Mouse (Mus musculus) hindlimb bud, embryonic 11.5 days (tissue): ENCODE data around the gene Arfgap3.
"Not testable (repeated sequence)": the region's sequence is repeated elsewhere in the genome, so short reads cannot be mapped to it uniquely, and the experiment has no call there.

ENCODE experiments used
- DNase-seq: peaks from one replicate; pipeline ENCODE4 v3.0.0-alpha.2; 2012; ENCODE audit warnings: low read depth, low spot score; ENCODE audit errors: extremely low spot score

Arfgap3 gene

DNA sequence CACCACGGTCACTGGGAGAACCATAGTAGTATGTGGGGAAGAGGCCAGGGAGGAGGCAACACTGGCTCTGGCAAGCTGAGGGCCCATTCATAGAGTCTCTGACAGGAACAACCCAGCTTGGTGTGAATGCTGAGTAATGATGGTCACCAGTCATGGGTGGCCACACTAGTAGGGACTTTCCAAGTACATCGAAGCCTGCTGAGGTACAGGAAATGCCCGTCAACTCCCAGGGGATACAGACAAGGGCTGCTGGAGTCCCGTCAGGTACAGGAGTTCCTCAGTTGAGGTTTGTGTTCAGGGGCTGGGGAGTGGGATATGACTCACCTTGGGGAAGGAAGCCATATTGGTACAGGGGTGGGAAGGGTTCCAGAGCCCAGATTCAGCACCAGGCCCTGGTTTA is 54.0 kb downstream of the Arfgap3 start:
- DNase-seq = no peak

DNA sequence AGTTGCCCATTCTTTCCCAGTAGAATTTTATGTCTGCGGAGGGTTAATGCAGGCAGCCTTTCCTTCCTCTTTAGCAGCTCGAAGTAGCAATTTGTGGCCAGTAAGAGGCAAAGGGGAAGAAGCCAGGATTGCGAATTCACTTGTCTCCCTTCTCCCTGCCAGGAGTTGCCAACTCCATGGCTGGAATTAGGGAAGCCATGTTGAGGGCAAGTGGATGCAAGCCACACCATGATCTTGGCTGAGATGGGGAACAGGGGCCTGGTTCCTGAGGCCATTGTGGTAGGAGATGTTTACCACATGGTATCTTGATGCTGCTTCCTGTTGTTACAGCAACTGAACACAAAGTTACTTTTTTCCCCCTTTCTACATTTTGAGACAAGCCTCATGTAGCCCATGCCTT is 55.1 kb downstream of the Arfgap3 start:
- DNase-seq = no peak

DNA sequence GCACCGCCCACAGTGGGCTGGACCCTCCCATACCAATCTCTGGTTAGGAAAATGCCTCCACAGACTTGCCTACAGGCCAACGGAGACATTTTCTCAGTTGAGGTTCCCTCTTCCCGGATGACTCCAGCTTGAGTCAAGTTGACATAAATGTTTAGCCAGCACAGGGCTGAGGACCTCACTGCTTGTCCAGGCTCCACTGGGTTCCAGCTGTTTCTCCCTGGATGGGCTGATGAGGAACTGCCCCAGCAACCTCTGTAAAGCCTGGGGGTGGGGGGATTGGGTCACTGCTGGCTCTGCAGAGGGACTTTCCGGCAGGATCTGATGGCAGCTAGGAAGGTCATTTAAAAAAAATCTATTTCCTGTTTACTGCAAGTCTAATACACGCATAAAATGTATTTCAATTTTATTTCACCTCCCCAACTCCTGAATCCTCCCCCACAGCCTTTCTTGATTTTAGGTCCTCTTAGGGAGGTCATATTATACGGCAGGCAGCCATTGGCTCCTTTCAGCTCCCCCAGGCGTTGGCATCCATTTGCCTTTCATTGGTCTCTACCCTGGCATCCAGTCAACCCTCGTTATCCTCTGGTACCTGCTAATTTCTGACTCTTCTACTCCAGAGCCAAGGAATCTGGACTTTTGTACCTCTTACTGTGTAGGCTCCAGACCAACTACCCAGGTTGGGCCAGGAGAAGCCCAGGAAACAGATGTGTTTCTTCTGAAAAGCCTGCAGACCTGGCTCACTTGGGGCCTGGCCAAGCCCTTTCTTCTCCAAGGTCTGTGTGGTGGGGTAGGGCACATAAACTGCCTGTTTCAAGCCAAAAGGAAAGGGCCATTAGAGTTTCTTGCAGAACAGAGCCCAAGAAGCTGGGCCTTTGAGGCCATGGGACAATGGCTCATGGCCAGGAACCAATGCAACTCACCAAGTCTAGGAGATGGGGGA is 56.1 kb downstream of the Arfgap3 start:
- DNase-seq = no peak

DNA sequence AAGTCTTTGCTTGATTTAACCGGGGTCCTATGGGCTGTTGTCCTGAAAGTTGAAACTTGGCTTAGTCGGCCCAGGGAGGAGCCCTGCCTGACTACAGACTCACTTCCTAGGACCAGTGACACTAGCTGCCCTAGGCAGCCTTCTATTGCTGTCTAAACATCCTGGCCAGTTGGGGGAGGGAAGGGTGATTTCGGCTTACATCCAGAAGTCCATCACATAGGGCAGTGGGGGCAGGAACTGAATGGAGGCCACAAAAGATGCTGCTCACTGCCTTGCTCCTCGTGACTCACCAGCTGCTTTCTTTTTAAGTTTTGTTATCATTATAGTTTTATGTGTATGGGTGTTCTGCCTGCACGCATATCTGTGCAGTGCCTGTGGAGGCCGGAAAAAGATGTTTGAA is 56.9 kb downstream of the Arfgap3 start:
- DNase-seq = no peak

DNA sequence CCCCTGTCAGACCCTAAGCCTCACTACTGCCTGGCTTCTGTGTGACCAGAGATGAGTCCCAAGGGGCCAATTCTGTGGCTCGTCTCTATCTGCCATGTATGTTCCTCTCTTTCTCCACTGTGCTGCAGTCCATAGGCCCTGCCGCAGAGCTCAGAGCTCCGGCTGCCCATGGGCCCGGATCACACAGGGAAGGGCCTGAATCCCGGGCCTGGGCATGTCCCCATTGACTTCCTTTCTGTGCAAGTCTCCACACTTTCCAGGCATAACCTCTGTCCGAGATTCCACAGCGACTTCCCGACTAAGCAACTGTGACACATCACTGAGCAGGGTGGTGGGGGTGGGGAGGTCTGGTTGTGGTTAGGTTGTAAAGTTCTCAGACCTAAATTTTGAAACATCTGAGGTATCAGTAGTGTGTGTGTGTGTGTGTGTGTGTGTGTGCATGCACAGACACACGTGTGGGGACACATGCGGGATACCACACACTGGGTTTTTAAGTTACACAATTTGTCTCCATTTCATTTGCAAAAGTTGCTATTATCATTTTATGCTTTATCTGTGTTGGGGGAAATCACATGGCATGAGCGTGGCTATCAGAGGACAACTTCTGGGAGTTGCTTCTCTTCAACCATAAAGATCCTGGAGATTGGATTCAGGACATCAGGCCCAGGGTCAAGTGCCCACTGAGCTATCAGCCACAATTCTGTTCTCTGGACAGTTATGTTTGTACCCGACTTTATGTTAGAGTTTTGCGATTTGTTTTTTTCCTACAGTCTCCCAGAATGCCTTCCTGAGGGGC is 57.6 kb downstream of the Arfgap3 start:
- DNase-seq = no peak

DNA sequence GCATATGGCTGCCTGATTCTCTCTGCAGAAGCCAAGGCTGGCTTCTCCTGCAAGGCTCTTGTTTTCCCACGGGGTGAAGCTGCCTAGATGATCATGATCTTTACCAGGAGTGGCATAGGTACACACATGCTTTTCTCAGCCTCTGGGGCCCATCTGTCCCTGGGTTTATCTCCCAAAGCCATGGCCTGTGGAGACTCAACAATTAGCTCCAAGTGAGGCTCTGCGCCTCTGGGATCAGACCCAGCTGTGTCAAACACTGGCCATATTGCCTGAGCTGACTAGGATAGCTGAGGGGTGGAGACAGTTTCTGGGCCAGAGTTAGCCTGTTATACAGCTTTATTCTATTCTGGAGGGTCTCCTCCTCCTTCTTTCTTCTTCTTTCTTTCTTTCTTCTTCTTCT is 59.1 kb downstream of the Arfgap3 start:
- DNase-seq = no peak

DNA sequence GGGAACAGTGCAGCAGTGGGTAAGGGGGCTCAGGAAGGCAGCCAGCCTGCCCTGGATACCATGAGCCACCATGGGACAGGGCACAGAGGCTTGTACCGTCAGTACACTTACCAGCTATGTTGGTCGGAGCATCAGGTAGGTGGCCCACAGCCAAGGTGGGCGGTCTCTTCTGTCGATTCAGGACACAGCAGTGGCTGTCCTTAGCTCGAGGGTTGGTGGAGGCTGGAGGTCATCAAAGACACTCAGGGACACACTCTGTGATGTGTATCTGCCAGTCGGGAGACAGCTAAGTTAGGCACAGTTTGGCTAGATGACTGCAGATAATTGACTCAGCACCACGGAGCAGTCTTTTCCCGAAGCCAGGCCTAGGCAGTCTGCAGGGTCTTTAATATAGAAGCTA is 65.2 kb downstream of the Arfgap3 start:
- DNase-seq = no peak

DNA sequence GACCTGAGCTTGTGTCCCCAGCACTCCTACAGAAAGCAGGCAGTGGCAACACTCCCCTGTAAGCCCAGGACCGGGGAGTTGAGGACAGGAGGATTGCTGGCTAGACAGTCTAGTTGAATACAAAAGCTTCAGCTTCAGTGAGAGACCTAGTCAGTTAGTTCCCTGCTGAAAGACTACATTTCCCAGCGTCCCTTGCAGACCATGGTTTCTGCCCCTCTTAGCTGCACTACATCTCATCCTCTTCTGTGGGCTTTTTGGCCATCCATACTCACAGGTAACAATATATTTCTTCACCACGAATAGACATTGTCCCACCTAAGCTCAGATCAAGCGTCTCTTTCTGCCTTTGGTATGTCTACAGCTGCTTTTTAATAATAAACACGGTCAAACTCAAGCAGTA is 67.7 kb downstream of the Arfgap3 start:
- no peak for DNase-seq

DNA sequence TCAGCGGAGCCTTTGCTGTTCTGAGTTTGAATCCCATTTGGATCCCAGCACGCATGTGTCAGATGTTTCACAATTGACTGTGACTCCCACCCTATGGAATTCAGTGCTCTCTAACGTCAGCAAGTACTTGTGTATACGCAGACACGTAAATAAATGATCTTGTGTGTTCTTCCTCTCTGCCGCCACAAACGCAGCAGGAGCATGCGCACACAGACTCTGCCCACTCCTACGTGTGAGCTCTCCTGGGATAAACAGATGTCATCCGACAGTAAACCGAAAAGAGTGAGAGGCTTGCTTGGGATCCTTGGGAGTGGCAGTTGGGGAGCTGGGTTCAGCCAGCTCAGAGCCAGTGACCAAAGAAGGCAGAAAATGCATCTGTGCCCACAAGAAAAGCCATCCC is 68.7 kb downstream of the Arfgap3 start:
- no peak for DNase-seq

DNA sequence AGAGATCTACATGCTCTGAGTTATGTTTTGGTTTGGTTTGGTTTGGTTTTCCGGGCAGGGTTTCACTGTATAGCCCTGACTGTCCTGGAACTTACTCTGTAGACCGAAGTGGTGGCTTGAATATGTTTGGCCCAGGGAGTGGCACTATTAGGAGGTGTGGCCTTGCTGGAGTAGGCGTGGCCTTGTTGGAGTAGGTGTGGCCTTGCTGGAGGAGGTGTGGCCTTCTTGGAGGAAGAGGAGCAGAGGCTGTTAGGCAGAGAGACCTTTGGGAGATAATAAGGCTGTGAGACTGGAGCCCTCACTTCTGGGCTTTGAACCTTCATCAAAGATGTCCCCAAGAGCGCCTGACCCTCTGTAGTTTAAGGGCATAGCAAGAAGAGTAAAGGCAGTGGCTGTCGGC is 71.5 kb downstream of the Arfgap3 start:
- no peak for DNase-seq

DNA sequence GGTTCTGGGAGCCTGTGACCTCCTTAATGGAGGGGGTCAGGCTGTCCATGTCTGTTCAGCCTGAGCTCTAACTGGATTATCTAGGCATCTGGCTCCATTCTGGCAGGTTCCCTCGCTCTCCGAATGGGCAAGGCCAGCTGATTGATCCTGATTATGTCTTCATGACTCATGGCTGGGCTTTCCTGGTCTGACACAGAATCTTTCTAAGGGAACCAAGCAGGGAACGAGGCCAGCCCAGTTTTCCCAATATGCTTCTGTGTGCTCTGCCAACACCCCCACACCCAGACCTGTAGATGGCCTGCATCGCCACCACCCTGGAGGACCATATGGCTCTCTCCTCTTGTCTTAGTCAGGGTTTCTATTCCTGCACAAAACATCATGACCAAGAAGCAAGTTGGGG is 72.6 kb downstream of the Arfgap3 start:
- DNase-seq = no peak

DNA sequence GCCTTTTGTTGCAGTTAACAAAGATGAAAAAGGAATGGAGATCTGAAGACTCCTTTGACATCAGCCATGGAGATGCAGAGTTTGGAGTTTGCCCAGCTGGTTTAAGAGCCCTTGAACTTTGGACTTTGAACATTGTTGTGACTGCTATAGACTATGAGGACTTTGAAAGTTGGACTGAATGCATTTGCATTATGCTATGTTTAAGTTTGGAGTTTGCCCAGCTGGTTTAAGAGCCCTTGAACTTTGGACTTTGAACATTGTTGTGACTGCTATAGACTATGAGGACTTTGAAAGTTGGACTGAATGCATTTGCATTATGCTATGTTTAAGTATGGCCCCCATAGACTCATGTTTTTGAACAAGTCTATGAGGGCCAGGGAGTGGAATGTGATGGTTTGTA is 75.8 kb downstream of the Arfgap3 start:
- not testable (repeated sequence) for DNase-seq

DNA sequence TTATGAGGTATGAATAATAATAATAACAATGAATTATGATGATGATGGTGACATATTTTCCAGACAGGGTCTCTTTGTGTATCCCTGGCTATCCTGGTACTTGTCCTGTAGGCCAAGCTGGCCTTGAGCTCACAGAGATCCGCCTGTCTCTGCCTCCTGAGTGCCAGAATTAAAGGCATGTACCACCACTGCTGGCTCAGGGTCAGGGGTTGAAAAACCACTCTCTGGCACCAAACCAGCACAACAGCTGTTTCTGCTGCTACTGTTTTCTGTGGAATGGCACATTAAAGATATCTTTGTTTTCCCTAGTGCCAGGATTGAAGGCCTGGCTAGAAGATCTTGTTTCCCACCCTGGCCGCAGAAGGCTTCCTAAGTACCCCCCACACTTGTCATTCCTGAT is 77.0 kb downstream of the Arfgap3 start:
- DNase-seq = no peak

DNA sequence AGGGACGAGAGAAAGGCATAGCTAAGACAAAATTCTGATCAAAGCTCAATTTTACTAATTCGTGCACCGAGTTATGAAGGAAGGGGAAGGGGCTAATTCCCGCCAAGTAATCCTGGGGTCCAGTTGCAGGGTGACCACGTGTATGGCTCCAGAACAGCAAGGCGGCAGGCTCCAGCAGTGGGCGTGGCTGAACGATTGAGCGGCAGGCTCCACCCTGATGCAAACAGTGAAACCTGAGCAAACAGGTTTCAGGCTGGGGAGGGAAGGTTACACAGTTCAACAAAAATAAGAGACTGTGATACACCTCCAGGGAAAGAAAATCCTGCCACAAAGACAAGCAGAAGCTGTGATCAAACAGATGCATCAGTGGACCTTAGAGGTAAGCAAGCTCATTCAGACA is 78.8 kb downstream of the Arfgap3 start:
- DNase-seq = not testable (repeated sequence)

DNA sequence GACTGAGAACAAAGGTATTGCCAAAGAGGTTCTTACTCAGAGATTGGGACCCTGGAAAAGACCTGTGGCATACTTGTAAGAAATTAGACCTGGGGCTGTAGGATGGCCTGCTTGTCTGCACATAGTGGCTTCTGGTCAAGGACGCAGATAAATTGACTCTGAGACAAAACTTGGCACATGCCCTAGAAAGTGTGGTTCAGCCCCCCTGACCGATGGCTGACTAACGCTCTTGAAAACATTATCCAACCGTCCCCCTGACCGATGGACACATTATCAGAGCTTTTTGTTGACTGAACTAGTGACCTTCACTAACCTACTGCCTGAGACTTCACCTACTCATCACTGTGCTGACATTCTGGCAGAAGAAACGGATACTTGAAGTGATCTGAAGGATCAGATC is 80.1 kb downstream of the Arfgap3 start:
- DNase-seq = not testable (repeated sequence)

DNA sequence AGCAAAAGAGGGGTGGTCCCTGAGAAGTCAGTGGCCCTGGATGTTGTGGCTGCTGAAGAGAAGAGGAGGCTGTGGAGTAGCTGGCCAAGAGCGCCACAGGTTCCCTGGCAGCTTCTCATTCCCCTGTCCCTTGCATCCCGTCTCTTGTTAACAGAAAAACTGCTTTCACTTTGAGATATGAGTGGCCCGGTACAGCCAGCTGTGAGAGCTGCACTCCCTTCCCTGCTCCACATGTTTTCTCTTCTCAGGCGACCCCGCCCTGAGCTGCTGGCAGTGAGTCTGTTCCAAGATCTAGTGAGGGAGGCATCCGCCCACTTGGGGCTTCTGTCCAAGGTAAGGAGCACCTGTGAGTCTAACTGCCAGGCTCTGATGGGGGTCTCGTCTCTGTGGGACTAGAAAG is 81.6 kb downstream of the Arfgap3 start:
- not testable (repeated sequence) for DNase-seq

DNA sequence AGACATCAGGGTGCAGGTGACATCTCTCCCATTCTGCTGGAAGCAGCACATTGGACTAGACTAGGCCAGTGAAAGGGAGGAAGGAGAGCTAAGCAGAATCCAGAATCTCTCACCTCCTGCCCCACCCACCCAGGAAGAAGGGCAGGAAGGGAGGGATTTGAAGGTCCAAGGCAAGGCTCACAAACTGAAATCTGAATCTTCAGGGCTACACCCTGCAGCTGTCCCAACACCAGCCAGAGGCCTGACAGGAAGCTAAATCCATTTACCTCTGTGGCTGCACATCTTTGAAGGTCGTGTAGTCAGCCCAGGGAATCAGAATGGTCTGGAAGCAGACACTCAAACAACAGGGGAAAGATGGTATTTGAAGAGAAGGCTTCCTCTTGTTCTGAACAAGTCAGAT is 84.8 kb downstream of the Arfgap3 start:
- no peak for DNase-seq

DNA sequence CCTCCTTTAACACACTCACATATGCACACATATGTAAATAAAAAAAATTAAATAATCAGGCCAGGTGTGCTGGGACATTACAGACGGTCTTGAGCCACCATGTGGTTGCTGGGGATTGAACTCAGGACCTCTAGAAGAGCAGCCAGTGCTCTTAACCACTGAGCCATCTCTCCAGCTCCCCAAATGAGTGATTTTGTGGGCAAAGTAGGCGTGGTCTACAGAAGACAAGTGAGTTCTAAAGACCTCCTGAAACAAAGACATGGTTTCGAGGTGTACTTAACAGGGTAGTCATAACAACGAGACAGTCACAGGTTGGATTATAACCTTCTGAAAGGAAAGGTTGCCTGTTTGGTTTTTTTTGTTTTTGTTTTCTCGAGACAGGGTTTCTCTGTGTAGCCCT is 86.6 kb downstream of the Arfgap3 start:
- no peak for DNase-seq

DNA sequence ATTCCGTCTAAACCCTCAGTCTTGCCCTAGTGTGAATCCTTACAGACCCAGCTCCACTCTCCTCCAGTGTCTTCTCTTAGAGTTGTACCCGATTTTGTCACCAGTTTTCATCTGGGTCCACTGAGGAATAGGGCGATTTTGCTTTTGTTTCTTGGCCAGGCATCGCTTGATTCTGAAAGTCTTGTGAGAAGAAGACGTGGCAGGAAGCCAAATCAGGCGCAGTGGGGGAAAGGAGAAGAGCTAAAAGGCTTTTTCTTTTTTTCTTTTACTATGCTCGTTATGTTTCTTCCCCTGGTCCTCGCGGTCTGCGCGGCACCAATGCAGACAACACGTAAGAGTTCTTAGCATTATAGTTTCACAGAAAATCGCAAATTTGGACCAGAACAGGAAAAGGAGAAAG is 92.1 kb downstream of the Arfgap3 start:
- DNase-seq = no peak

DNA sequence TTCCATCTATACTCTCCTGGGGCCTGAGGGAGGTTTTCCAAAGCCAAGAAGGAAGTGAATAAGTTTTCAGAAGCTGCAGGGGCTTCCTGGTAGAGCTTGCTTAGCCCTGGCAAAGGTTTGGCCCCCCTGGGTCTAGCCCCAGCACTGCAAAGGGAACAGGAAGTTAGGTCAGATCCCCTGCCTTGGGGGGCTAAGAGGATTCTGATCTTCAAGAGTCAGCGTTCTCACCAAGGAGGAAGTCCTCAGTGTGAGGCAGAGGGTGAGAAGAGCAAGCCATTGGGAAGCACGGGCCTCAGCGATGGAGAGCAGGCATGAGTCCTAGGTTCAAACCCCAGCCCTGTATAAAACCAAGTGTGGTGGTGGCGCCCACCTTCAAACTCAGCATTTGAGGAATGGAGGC is 93.6 kb downstream of the Arfgap3 start:
- no peak for DNase-seq

DNA sequence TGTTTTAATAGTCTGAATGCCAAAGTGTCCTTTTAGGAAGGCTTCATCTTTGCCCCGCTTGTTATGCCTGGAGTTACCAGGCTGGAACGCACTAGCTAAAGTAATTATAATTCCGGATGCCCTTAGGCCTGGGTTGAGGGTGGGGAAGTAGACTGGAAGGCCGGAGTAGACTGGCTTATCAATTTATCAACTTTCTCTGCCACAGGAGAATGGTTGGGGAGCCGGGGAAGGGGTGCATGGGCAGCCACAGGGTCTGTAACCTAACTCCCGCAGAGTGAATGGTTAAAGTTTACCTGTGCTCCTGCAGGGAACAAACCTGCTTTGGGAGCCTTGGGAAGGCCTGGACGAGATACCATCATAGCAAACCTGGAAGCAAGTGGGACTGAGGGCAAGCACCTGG is 94.1 kb downstream of the Arfgap3 start:
- no peak for DNase-seq

DNA sequence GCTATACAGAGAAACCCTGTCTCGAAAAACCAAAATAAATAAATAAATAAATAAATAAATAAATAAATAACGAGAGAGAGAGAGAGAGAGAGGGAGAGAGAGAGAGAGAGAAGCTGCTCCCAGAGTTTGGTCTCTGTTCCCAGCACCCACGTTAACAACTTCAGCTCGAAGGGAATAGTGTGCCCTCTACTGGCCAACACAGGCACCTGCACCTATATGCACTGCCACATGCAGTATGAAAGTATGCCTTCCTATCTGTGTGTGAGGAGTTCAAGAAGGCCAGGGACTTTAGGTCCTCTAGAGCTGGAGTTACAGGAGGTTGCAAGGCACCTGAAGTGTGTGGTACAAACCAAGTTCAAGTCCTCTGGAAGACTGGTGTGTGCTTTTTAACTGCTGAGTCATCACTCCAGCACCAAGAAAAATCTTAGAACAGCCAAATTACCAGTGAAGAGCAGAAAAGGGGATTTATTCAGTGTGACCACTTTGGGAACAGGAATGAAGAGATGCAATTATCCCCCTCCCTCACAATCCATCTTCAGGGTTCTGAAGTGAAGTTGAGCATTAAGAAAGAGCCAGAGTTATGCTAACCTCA is 94.8 kb downstream of the Arfgap3 start:
- DNase-seq = no peak
